Mouse (Mus musculus): ENCODE measurements around the gene Hnrnph3.

- TF ChIP-seq TCF12 (IDR thresholded peaks at IDR 0.05; ENCODE audit: insufficient read depth, poor library complexity, severe bottlenecking) (no peak), TCF3 (IDR thresholded peaks at IDR 0.05; ENCODE audit: insufficient read length, low read depth) (no peak), MAX (IDR thresholded peaks at IDR 0.05; ENCODE audit: low read depth) (no peak), POLR2A (IDR thresholded peaks at IDR 0.05; ENCODE audit: insufficient read length, low read depth) (no peak), POLR2AphosphoS2 (IDR thresholded peaks at IDR 0.05; ENCODE audit: insufficient read length, low read depth) (no peak), E2F4 (IDR thresholded peaks at IDR 0.05; ENCODE audit: insufficient read depth) (no peak), MYOD1 (IDR thresholded peaks at IDR 0.05; ENCODE audit: control insufficient read depth in 1 of 3, insufficient read length in 2 of 3, low read depth in 2 of 3) (no peak)
Measured at GRCm38 (mm10) chr10:63047751-63048150, 23.7 kb upstream of the Hnrnph3 start.

Data from myocyte (in vitro differentiated cells).